In the genomic region with DNA sequence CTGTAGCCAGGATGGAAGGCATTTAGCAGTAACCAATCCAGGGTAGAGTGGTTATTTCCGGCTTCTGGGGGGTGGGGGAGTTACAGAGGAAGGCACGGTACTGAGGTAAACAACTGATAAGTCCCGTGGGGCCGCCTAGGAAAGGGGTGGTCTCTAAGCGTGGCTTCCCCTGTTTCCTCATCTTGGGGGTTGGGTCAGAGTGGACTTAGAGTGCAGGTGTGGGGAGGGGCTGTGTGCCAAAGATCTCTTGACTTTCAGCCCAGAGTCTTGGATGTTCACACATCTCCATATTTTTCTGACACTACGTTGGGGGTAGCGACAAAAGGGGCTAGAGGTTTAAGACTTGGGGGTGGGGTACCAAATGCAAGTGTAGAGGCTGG, we compare ENCODE assay signal across 8 mouse cellular contexts. TPM values are rescaled to one million over a fixed set of nuclear protein-coding genes. Genes with fewer than 3 reads are reported as not detected.
DNase-seq lines count a peak whose midpoint lies in the region; ATAC-seq and TF ChIP-seq lines count a peak whose summit lies in the region.

No protein-coding gene starts in this region.

- H3K4me1 ChIP-seq in MEL (ENCODE audit: control insufficient read depth in 1 of 2, insufficient read depth in 2 of 2, low read length in 2 of 2): peaks cover 3 to 31% of the 10 kb centered on the region in 2 experiments
- peaks cover 58% of the 10 kb centered on the region for H3K4me1 ChIP-seq in embryonic facial prominence, embryonic 12.5 days
- H3K4me1 ChIP-seq in heart, embryonic 15.5 days (replicated peaks): peaks cover 52% of the 10 kb centered on the region
- peaks cover 42% of the 10 kb centered on the region; the same call in 1 of the 2 replicates for H3K4me1 ChIP-seq in spleen, adult 2 months (ENCODE audit: control insufficient read depth, insufficient read depth, insufficient read length)

- peak overlapping the region; percentile 77 for H3K9ac ChIP-seq in MEL (ENCODE audit: control insufficient read depth, low read depth, low read length, poor library complexity, severe bottlenecking)
- peak overlapping the region; percentile 98 for H3K9ac ChIP-seq in embryonic facial prominence, embryonic 12.5 days
- H3K9ac ChIP-seq in heart, embryonic 15.5 days: peak overlapping the region; percentile 98

- peak; percentile 11; the same call in 1 of the 2 replicates for ATAC-seq in embryonic facial prominence, embryonic 12.5 days (ENCODE audit: insufficient number of reproducible peaks, insufficient read depth, low FRiP score, low TSS enrichment)
- peak; percentile 41 for ATAC-seq in heart, embryonic 15.5 days (replicated peaks; ENCODE audit: insufficient number of reproducible peaks, insufficient read depth, low FRiP score, low read depth)
- ATAC-seq in erythroid progenitor cell, adult 5-6 weeks (replicated peaks; ENCODE audit: low FRiP score, poor library complexity, severe bottlenecking): no peak

- H3K4me3 ChIP-seq in MEL (ENCODE audit: control insufficient read depth in 1 of 2, insufficient read depth in 1 of 2, low read depth in 2 of 2, low read length in 2 of 2) (peak overlapping the region; percentile 64 to 83), macrophage (ENCODE audit: inconsistent target) (peak overlapping the region; percentile 80)
- peak overlapping the region; percentile 94 for H3K4me3 ChIP-seq in embryonic facial prominence, embryonic 12.5 days
- H3K4me3 ChIP-seq in heart, embryonic 15.5 days: peak overlapping the region; percentile 92
- peak overlapping the region; percentile 89 for H3K4me3 ChIP-seq in spleen, adult 2 months (ENCODE audit: extremely low read depth, insufficient read depth, insufficient read length)

- peak; percentile 83 to 87 for DNase-seq in B cell, adult 2 months
- peak; percentile 91 for DNase-seq in MEL (ENCODE audit: low read depth, low spot score)
- DNase-seq in kidney, postnatal 14 days: peak; percentile 74
- DNase-seq in spleen, adult 2 months (ENCODE audit: low read depth in 1 of 2, low spot score in 2 of 2): peak; percentile 87 to 88

- WGBS in embryonic facial prominence, embryonic 12.5 days: 2% methylated on average over 7 of the region's 7 CpGs
- under 1% methylated on average over 7 of the region's 7 CpGs for WGBS in heart, embryonic 15.5 days
- WGBS in macrophage (ENCODE audit: missing documents): 1% methylated on average over 7 of the region's 7 CpGs
- 0% methylated on average over 7 of the region's 7 CpGs for WGBS in spleen, adult 2 months

- no peak for TF ChIP-seq CTCF in MEL (IDR thresholded peaks at IDR 0.05 in 2 of 3, conservative IDR thresholded peaks at IDR 0.05 in 1 of 3; ENCODE audit: control insufficient read depth in 1 of 3, insufficient read depth in 1 of 3, low read depth in 2 of 3, low read length in 3 of 3, poor library complexity in 1 of 3, severe bottlenecking in 1 of 3)
- no peak for TF ChIP-seq CTCF in spleen, adult 2 months (IDR thresholded peaks at IDR 0.05; ENCODE audit: extremely low read depth, insufficient read depth, insufficient read length, insufficient replicate concordance)

- H3K9me3 ChIP-seq in MEL (replicated peaks; ENCODE audit: insufficient read depth, low read length): no peaks in the 10 kb centered on the region
- H3K9me3 ChIP-seq in embryonic facial prominence, embryonic 12.5 days: no peaks in the 10 kb centered on the region
- no peaks in the 10 kb centered on the region for H3K9me3 ChIP-seq in heart, embryonic 15.5 days (replicated peaks)

- peak overlapping the region; percentile 81 for H3K4me2 ChIP-seq in embryonic facial prominence, embryonic 12.5 days (replicated peaks)
- peak overlapping the region; percentile 95 for H3K4me2 ChIP-seq in heart, embryonic 15.5 days

- H3K27me3 ChIP-seq in MEL (ENCODE audit: control insufficient read depth in 1 of 2, insufficient read depth in 2 of 2, low read length in 2 of 2): no peaks in the 10 kb centered on the region
- no peaks in the 10 kb centered on the region for H3K27me3 ChIP-seq in embryonic facial prominence, embryonic 12.5 days
- no peaks in the 10 kb centered on the region for H3K27me3 ChIP-seq in heart, embryonic 15.5 days
- H3K27me3 ChIP-seq in spleen, adult 2 months (ENCODE audit: control insufficient read depth, insufficient read depth, low read length): no peaks in the 10 kb centered on the region

- H3K36me3 ChIP-seq in MEL (ENCODE audit: control insufficient read depth in 1 of 2, insufficient read depth in 2 of 2, low read length in 2 of 2) (peaks cover 0 to 17% of the 10 kb centered on the region in 2 experiments; a peak in 2 of 4 replicates), macrophage (ENCODE audit: inconsistent target) (no peaks in the 10 kb centered on the region)
- H3K36me3 ChIP-seq in embryonic facial prominence, embryonic 12.5 days: no peaks in the 10 kb centered on the region
- H3K36me3 ChIP-seq in heart, embryonic 15.5 days: no peaks in the 10 kb centered on the region
- H3K36me3 ChIP-seq in spleen, adult 2 months (ENCODE audit: control insufficient read depth, insufficient read depth, low read length): no peaks in the 10 kb centered on the region

- H3K79me2 ChIP-seq in MEL (ENCODE audit: control insufficient read depth, insufficient read depth, low read length, poor library complexity) (peaks cover 53% of the 10 kb centered on the region), macrophage (ENCODE audit: inconsistent target) (peaks cover 92% of the 10 kb centered on the region)

- H3K27ac ChIP-seq in MEL (ENCODE audit: control insufficient read depth, low read depth, low read length) (peak overlapping the region; percentile 84), macrophage (peak overlapping the region; percentile 85)
- peak overlapping the region; percentile 98 for H3K27ac ChIP-seq in embryonic facial prominence, embryonic 12.5 days
- peak overlapping the region; percentile 95 for H3K27ac ChIP-seq in heart, embryonic 15.5 days
- H3K27ac ChIP-seq in spleen, adult 2 months (ENCODE audit: insufficient read depth, low read length): peak overlapping the region; percentile 97

- TF ChIP-seq POLR2A in MEL (IDR thresholded peaks at IDR 0.05; ENCODE audit: control insufficient read depth in 1 of 2, insufficient read depth in 1 of 2, low read depth in 1 of 2, low read length in 2 of 2, poor library complexity in 1 of 2): peak in 1 of 2 experiments; percentile 39; a peak in 1 of 4 replicates
- TF ChIP-seq POLR2A in spleen, adult 2 months (IDR thresholded peaks at IDR 0.05; ENCODE audit: low read depth, low read length): no peak; the same call in 1 of the 2 replicates

- TF ChIP-seq RAD21 in MEL (IDR thresholded peaks at IDR 0.05; ENCODE audit: low read depth, low read length): no peak

- peak in 1 of 2 experiments; percentile 70; a peak in 2 of 4 replicates for TF ChIP-seq EP300 in MEL (IDR thresholded peaks at IDR 0.05; ENCODE audit: low read depth in 1 of 2, low read length in 2 of 2)

RNA-seq across cellular contexts. Expression of a gene that starts 1.6 kb away (rescaled TPM):
- 0.81 and 1.5 TPM in 2 replicates for total RNA-seq in MEL (2012; rRNA removed)
- 10 to 100 TPM in 1 of 2 experiments, not detected in 1; 14.1 TPM for polyA plus RNA-seq in MEL (2012; ENCODE audit: insufficient read depth in 1 of 2, insufficient read length in 2 of 2, low read depth in 1 of 2, low replicate concordance in 2 of 2, missing spikeins in 1 of 2)
- polyA plus RNA-seq in embryonic facial prominence, embryonic 12.5 days (2016; fragmentation: Nextera tagmentation; extraction: Ambion mirVana): 10.2 and 10.4 TPM in 2 replicates
- polyA plus RNA-seq in heart, embryonic 15.5 days (2015; fragmentation: Nextera tagmentation; extraction: Ambion mirVana): 3.5 and 5.7 TPM in 2 replicates
- total RNA-seq in macrophage (2018; cell fraction: chromatin; rRNA removed): 10 to 100 TPM in 21 of 26 experiments, 1 to 10 TPM in 5; 2.6 to 51.8 (median 35.5) TPM
- 10 to 100 TPM in 19 of 26 experiments, 1 to 10 TPM in 7; 1.7 to 15.8 (median 12.4) TPM for total RNA-seq in macrophage (2018; cell fraction: cytosol; rRNA removed)
- 10 to 100 TPM in 18 of 26 experiments, 1 to 10 TPM in 8; 2.2 to 36.7 (median 24.6) TPM for total RNA-seq in macrophage (2018; cell fraction: nucleus; rRNA removed)
- 4.9 to 8.7 TPM (median 8.4 TPM) in 3 replicates for polyA plus RNA-seq in macrophage (2018)
- polyA plus RNA-seq in spleen, adult 2 months (2012; rRNA removed): 40.4 and 50.6 TPM in 2 replicates
- total RNA-seq in erythroid progenitor cell, adult 5-6 weeks (2015; ENCODE audit: low replicate concordance): 5.4 and 16.6 TPM in 2 replicates
- 1.9 and 2.0 TPM in 2 replicates for total RNA-seq in erythroid progenitor cell, adult 5-6 weeks (2017; ENCODE audit: low replicate concordance)

RNA-seq across cellular contexts. Expression of a gene that starts 15.5 kb away (rescaled TPM):
- not detected in 2 replicates for total RNA-seq in MEL (2012; rRNA removed)
- polyA plus RNA-seq in MEL (2012; ENCODE audit: insufficient read depth in 1 of 2, insufficient read length in 2 of 2, low read depth in 1 of 2, low replicate concordance in 2 of 2, missing spikeins in 1 of 2) (under 1 TPM in 1 of 2 experiments, not detected in 1; 0.01 TPM), macrophage (2018) (not detected in 3 replicates)
- 0.05 and 0.18 TPM in 2 replicates for polyA plus RNA-seq in embryonic facial prominence, embryonic 12.5 days (2016; fragmentation: Nextera tagmentation; extraction: Ambion mirVana)
- not detected in 2 replicates for polyA plus RNA-seq in heart, embryonic 15.5 days (2015; fragmentation: Nextera tagmentation; extraction: Ambion mirVana)
- 1 to 10 TPM in 17 of 26 experiments, under 1 TPM in 9; 0.62 to 2.3 (median 1.2) TPM for total RNA-seq in macrophage (2018; cell fraction: chromatin; rRNA removed)
- under 1 TPM in 13 of 26 experiments, not detected in 13; under 0.01 to 0.15 (median 0.04) TPM for total RNA-seq in macrophage (2018; cell fraction: cytosol; rRNA removed)
- under 1 TPM; 0.14 to 0.68 (median 0.39) TPM for total RNA-seq in macrophage (2018; cell fraction: nucleus; rRNA removed)
- polyA plus RNA-seq in spleen, adult 2 months (2012; rRNA removed): 0.02 and 0.05 TPM in 2 replicates
- total RNA-seq in erythroid progenitor cell, adult 5-6 weeks (2015; ENCODE audit: low replicate concordance): not detected in 2 replicates
- total RNA-seq in erythroid progenitor cell, adult 5-6 weeks (2017; ENCODE audit: low replicate concordance): not detected in 2 replicates

RNA-seq across cellular contexts. Expression of a gene that starts 52.2 kb away (rescaled TPM):
- total RNA-seq in MEL (2012; rRNA removed): 52.6 and 56.1 TPM in 2 replicates
- polyA plus RNA-seq in MEL (2012; ENCODE audit: insufficient read depth in 1 of 2, insufficient read length in 2 of 2, low read depth in 1 of 2, low replicate concordance in 2 of 2, missing spikeins in 1 of 2): 100 to 1,000 TPM in 1 of 2 experiments, not detected in 1; 132 TPM
- polyA plus RNA-seq in embryonic facial prominence, embryonic 12.5 days (2016; fragmentation: Nextera tagmentation; extraction: Ambion mirVana): 206 and 217 TPM in 2 replicates
- polyA plus RNA-seq in heart, embryonic 15.5 days (2015; fragmentation: Nextera tagmentation; extraction: Ambion mirVana): 130 and 161 TPM in 2 replicates
- total RNA-seq in macrophage (2018; cell fraction: chromatin; rRNA removed): 100 to 1,000 TPM; 135 to 409 (median 299) TPM
- total RNA-seq in macrophage (2018; cell fraction: cytosol; rRNA removed): 100 to 1,000 TPM in 9 of 26 experiments, 10 to 100 TPM in 17; 75.7 to 115 (median 97.2) TPM
- total RNA-seq in macrophage (2018; cell fraction: nucleus; rRNA removed): 100 to 1,000 TPM; 110 to 386 (median 202) TPM
- polyA plus RNA-seq in macrophage (2018): 85.4 to 112 TPM (median 98.6 TPM) in 3 replicates
- 150 and 151 TPM in 2 replicates for polyA plus RNA-seq in spleen, adult 2 months (2012; rRNA removed)
- 282 and 315 TPM in 2 replicates for total RNA-seq in erythroid progenitor cell, adult 5-6 weeks (2015; ENCODE audit: low replicate concordance)
- 141 and 162 TPM in 2 replicates for total RNA-seq in erythroid progenitor cell, adult 5-6 weeks (2017; ENCODE audit: low replicate concordance)
